22 mouse cellular contexts compared by ENCODE assay signal in genomic region chr3:120810527-120810926, GRCm38 (mm10).
A peak's percentile ranks its signal among the peaks of the same experiment; 100 is the strongest.
DNase-seq lines count a peak whose midpoint lies in the region; ATAC-seq and TF ChIP-seq lines count a peak whose summit lies in the region.
"Had no signal": no experiment of that assay in that cellular context is flagged by ENCODE, and none has a peak within 500 bp of the region (broad histone marks: within the 10 kb centered on the region; RNA-seq: fewer than 3 reads in every experiment).

No protein-coding gene starts in this region.

- no peak for TF ChIP-seq CTCF in brain, embryonic 14.5 days (IDR thresholded peaks at IDR 0.05; ENCODE audit: borderline replicate concordance, extremely low read depth, insufficient read depth, insufficient read length)

- H3K4me1 ChIP-seq in forebrain, embryonic 11.5 days (replicated peaks; ENCODE audit: control insufficient read depth, insufficient read depth, low read length), result no peaks in the 10 kb centered on the region
- peaks cover 6% of the 10 kb centered on the region; the same call in 1 of the 2 replicates for H3K4me1 ChIP-seq in forebrain, embryonic 12.5 days
- peaks cover 5% of the 10 kb centered on the region; the same call in 1 of the 2 replicates for H3K4me1 ChIP-seq in hindbrain, embryonic 10.5 days (replicated peaks)
- H3K4me1 ChIP-seq in hindbrain, embryonic 13.5 days (replicated peaks), result peaks cover 9% of the 10 kb centered on the region; the same call in 1 of the 2 replicates
- H3K4me1 ChIP-seq in midbrain, embryonic 12.5 days, result no peaks in the 10 kb centered on the region; the same call in 1 of the 2 replicates
- H3K4me1 ChIP-seq in midbrain, embryonic 16.5 days (ENCODE audit: control insufficient read depth, insufficient read depth, low read length), result peaks cover 3% of the 10 kb centered on the region; the same call in 1 of the 2 replicates
- H3K4me1 ChIP-seq: embryonic facial prominence, embryonic 13.5 days had no signal

- no peak overlapping the region for H3K4me3 ChIP-seq in forebrain, embryonic 11.5 days (ENCODE audit: low read depth, low read length)
- no peak overlapping the region for H3K4me3 ChIP-seq in forebrain, embryonic 12.5 days (replicated peaks)
- no peak overlapping the region for H3K4me3 ChIP-seq in hindbrain, embryonic 10.5 days
- H3K4me3 ChIP-seq in hindbrain, embryonic 13.5 days, result no peak overlapping the region
- H3K4me3 ChIP-seq in midbrain, embryonic 12.5 days, result no peak overlapping the region
- no peak overlapping the region for H3K4me3 ChIP-seq in midbrain, embryonic 16.5 days (ENCODE audit: low read depth, low read length)
- H3K4me3 ChIP-seq: embryonic facial prominence, embryonic 13.5 days; gastrocnemius, adult 2 months; heart, embryonic 13.5 days had no signal

- H3K27ac ChIP-seq in forebrain, embryonic 11.5 days (ENCODE audit: low read depth, low read length), result no peak overlapping the region
- H3K27ac ChIP-seq in forebrain, embryonic 12.5 days, result no peak overlapping the region
- H3K27ac ChIP-seq in hindbrain, embryonic 10.5 days, result 0 out of 2 replicates have a peak overlapping the region, but pooled peaks have one; percentile 8
- no peak overlapping the region for H3K27ac ChIP-seq in hindbrain, embryonic 13.5 days
- H3K27ac ChIP-seq in midbrain, embryonic 12.5 days (replicated peaks), result 0 out of 2 replicates have a peak overlapping the region, but pooled peaks have one; percentile 11
- no peak overlapping the region for H3K27ac ChIP-seq in midbrain, embryonic 16.5 days (ENCODE audit: low read length)
- H3K27ac ChIP-seq: embryonic facial prominence, embryonic 13.5 days; gastrocnemius, adult 2 months; heart, embryonic 13.5 days had no signal

- no peaks in the 10 kb centered on the region for H3K9me3 ChIP-seq in forebrain, embryonic 11.5 days (ENCODE audit: control insufficient read depth, low read length)
- H3K9me3 ChIP-seq in forebrain, embryonic 12.5 days, result no peaks in the 10 kb centered on the region
- H3K9me3 ChIP-seq in hindbrain, embryonic 10.5 days, result no peaks in the 10 kb centered on the region
- H3K9me3 ChIP-seq in hindbrain, embryonic 13.5 days, result no peaks in the 10 kb centered on the region
- no peaks in the 10 kb centered on the region for H3K9me3 ChIP-seq in midbrain, embryonic 12.5 days
- no peaks in the 10 kb centered on the region for H3K9me3 ChIP-seq in midbrain, embryonic 16.5 days (replicated peaks; ENCODE audit: control insufficient read depth, low read length, poor library complexity, severe bottlenecking)
- H3K9me3 ChIP-seq: embryonic facial prominence, embryonic 13.5 days; heart, embryonic 13.5 days had no signal

- H3K4me2 ChIP-seq in forebrain, embryonic 11.5 days (ENCODE audit: low read depth, low read length, severe bottlenecking), result no peak overlapping the region
- no peak overlapping the region for H3K4me2 ChIP-seq in forebrain, embryonic 12.5 days
- no peak overlapping the region for H3K4me2 ChIP-seq in hindbrain, embryonic 13.5 days
- H3K4me2 ChIP-seq in midbrain, embryonic 12.5 days (replicated peaks), result no peak overlapping the region
- H3K4me2 ChIP-seq in midbrain, embryonic 16.5 days (ENCODE audit: low read length), result no peak overlapping the region
- H3K4me2 ChIP-seq: embryonic facial prominence, embryonic 13.5 days; heart, embryonic 13.5 days had no signal

- DNase-seq in forebrain, embryonic 11.5 days (ENCODE audit: low spot score), result no peak
- no peak for DNase-seq in hindbrain, embryonic 10.5 days (ENCODE audit: low spot score)
- DNase-seq in brain, embryonic 14.5 days (ENCODE audit: low read depth), result peak; percentile 40
- DNase-seq in left cerebral cortex, adult 9 months (ENCODE audit: low spot score in 2 of 2), result no peak
- DNase-seq: adrenal gland, postnatal 10 days; B cell, adult 2 months; cerebellum, adult 11-12 months; cerebellum, adult 9-10 months; cerebellum, postnatal 36 days; gastrocnemius, adult 2 months; gastrocnemius, postnatal 25 days; heart, postnatal 4 days had no signal

- TF ChIP-seq POLR2A in brain, embryonic 14.5 days (IDR thresholded peaks at IDR 0.05; ENCODE audit: borderline replicate concordance, extremely low read depth, insufficient read depth, insufficient read length, poor library complexity, severe bottlenecking), result no peak

- no peaks in the 10 kb centered on the region for H3K27me3 ChIP-seq in forebrain, embryonic 11.5 days (ENCODE audit: control insufficient read depth, insufficient read depth, low read length)
- no peaks in the 10 kb centered on the region for H3K27me3 ChIP-seq in forebrain, embryonic 12.5 days
- H3K27me3 ChIP-seq in hindbrain, embryonic 10.5 days (ENCODE audit: insufficient read depth, poor library complexity, severe bottlenecking), result no peaks in the 10 kb centered on the region
- H3K27me3 ChIP-seq in hindbrain, embryonic 13.5 days, result no peaks in the 10 kb centered on the region
- no peaks in the 10 kb centered on the region for H3K27me3 ChIP-seq in midbrain, embryonic 12.5 days
- H3K27me3 ChIP-seq in midbrain, embryonic 16.5 days (ENCODE audit: control insufficient read depth, insufficient read depth, low read depth, low read length), result no peaks in the 10 kb centered on the region
- H3K27me3 ChIP-seq: embryonic facial prominence, embryonic 13.5 days; heart, embryonic 13.5 days had no signal

- WGBS in forebrain, embryonic 11.5 days, result 69% methylated on average over 5 of the region's 5 CpGs
- 58% methylated on average over 5 of the region's 5 CpGs for WGBS in forebrain, embryonic 12.5 days
- 68% methylated on average over 5 of the region's 5 CpGs for WGBS in hindbrain, embryonic 10.5 days
- 55% methylated on average over 5 of the region's 5 CpGs for WGBS in hindbrain, embryonic 13.5 days
- 71% methylated on average over 5 of the region's 5 CpGs for WGBS in midbrain, embryonic 12.5 days
- 53% methylated on average over 5 of the region's 5 CpGs for WGBS in midbrain, embryonic 16.5 days

- H3K9ac ChIP-seq in forebrain, embryonic 11.5 days (ENCODE audit: low read length), result no peak overlapping the region
- no peak overlapping the region for H3K9ac ChIP-seq in forebrain, embryonic 12.5 days
- H3K9ac ChIP-seq in hindbrain, embryonic 13.5 days, result no peak overlapping the region
- H3K9ac ChIP-seq in midbrain, embryonic 12.5 days (replicated peaks), result no peak overlapping the region
- H3K9ac ChIP-seq in midbrain, embryonic 16.5 days (ENCODE audit: low read depth, low read length), result no peak overlapping the region
- H3K9ac ChIP-seq: embryonic facial prominence, embryonic 13.5 days; heart, embryonic 13.5 days had no signal

- no peaks in the 10 kb centered on the region for H3K36me3 ChIP-seq in forebrain, embryonic 11.5 days (ENCODE audit: control insufficient read depth, insufficient read depth, low read length)
- H3K36me3 ChIP-seq in forebrain, embryonic 12.5 days (replicated peaks), result no peaks in the 10 kb centered on the region
- no peaks in the 10 kb centered on the region for H3K36me3 ChIP-seq in hindbrain, embryonic 10.5 days
- H3K36me3 ChIP-seq in hindbrain, embryonic 13.5 days, result no peaks in the 10 kb centered on the region
- H3K36me3 ChIP-seq in midbrain, embryonic 12.5 days, result no peaks in the 10 kb centered on the region
- H3K36me3 ChIP-seq in midbrain, embryonic 16.5 days (ENCODE audit: control insufficient read depth, insufficient read depth, low read length), result no peaks in the 10 kb centered on the region
- H3K36me3 ChIP-seq: embryonic facial prominence, embryonic 13.5 days; G1E; heart, embryonic 13.5 days had no signal

- ATAC-seq in forebrain, embryonic 11.5 days (replicated peaks; ENCODE audit: low FRiP score), result peak; percentile 8; the same call in 1 of the 2 replicates
- no peak; the same call in 1 of the 2 replicates for ATAC-seq in forebrain, embryonic 12.5 days (ENCODE audit: low FRiP score)
- no peak for ATAC-seq in hindbrain, embryonic 13.5 days (ENCODE audit: low FRiP score)
- ATAC-seq in midbrain, embryonic 12.5 days (ENCODE audit: low FRiP score, low read depth), result peak; percentile 68; the same call in 1 of the 2 replicates
- no peak for ATAC-seq in midbrain, embryonic 16.5 days
- ATAC-seq: CD4-positive, CD25-positive, alpha-beta regulatory T cell, adult 4 months; inflammation-experienced regulatory T-cells, adult 6 months; intestine, postnatal 0 days had no signal

Comparison
In these comparisons a context has a peak if more than half of its experiments do, and no peak if none do; other contexts are left out.
1. ATAC-seq: peak in forebrain, embryonic 11.5 days (single experiment) and midbrain, embryonic 12.5 days (single experiment); none in forebrain, embryonic 12.5 days (single experiment), hindbrain, embryonic 13.5 days (single experiment) and midbrain, embryonic 16.5 days (single experiment).
2. H3K27ac ChIP-seq: peak in hindbrain, embryonic 10.5 days (single experiment) and midbrain, embryonic 12.5 days (single experiment); none in forebrain, embryonic 11.5 days (single experiment), forebrain, embryonic 12.5 days (single experiment), hindbrain, embryonic 13.5 days (single experiment) and midbrain, embryonic 16.5 days (single experiment).